Mouse (Mus musculus) G1E (cell line): ENCODE results near the gene Palm. TPM values are rescaled to one million over a fixed set of nuclear protein-coding genes. Genes with fewer than 3 reads are reported as not detected.

Experiments used
- ATAC-seq: 2 replicates; pipeline ENCODE4 v1.8.0; 2016; ENCODE audit warnings: mild to moderate bottlenecking; ENCODE audit not compliant: insufficient number of reproducible peaks, poor library complexity, low FRiP score, severe bottlenecking; ENCODE audit errors: extremely low read depth
- DNase-seq: peaks from one replicate; pipeline ENCODE4 v3.0.0; 2012; ENCODE audit warnings: low spot score
- H3K27me3 ChIP-seq: 2 replicates; pipeline ENCODE4 v1.6.1; 2012; ENCODE audit warnings: mild to moderate bottlenecking, low read length, inconsistent platforms; ENCODE audit not compliant: insufficient read depth
- H3K36me3 ChIP-seq: replicated peaks from 2 replicates; pipeline ENCODE3; 2012; ENCODE audit warnings: mild to moderate bottlenecking, inconsistent platforms
- H3K4me1 ChIP-seq: 2 replicates; pipeline ENCODE4 v1.6.1; 2012; ENCODE audit warnings: low read depth, low read length, inconsistent platforms, mixed read lengths; ENCODE audit not compliant: insufficient read depth
- H3K4me3 ChIP-seq: 2 replicates; pipeline ENCODE4 v1.5.1; 2012; ENCODE audit warnings: low read depth, mild to moderate bottlenecking, inconsistent platforms, low read length, moderate library complexity, mixed read lengths
- H3K9me3 ChIP-seq: replicated peaks from 2 replicates; pipeline ENCODE4 v1.6.1; 2012; ENCODE audit warnings: inconsistent platforms
- CTCF ChIP-seq: IDR thresholded peaks from 2 replicates; pipeline ENCODE4 v1.5.1; 2012; ENCODE audit warnings: low read depth, low read length, inconsistent platforms, mixed read lengths
- GATA1 ChIP-seq: IDR thresholded peaks from 2 replicates; pipeline ENCODE4 v1.6.1; 2012; ENCODE audit warnings: borderline replicate concordance, low read length, inconsistent platforms, mixed read lengths
- GATA2 ChIP-seq: IDR thresholded peaks from 2 replicates; pipeline ENCODE4 v1.6.1; 2012; ENCODE audit warnings: low read depth, low read length, inconsistent platforms, borderline replicate concordance
- POLR2AphosphoS5 ChIP-seq: IDR thresholded peaks from 2 replicates; pipeline ENCODE4 v1.6.1; 2012; ENCODE audit warnings: low read depth, low read length, inconsistent platforms; ENCODE audit not compliant: insufficient replicate concordance
- TAL1 ChIP-seq: conservative IDR thresholded peaks from 2 replicates; pipeline ENCODE4 v1.6.1; 2012; ENCODE audit warnings: low read depth, low read length, inconsistent platforms, mixed read lengths
- polyA plus RNA-seq: library from polyadenylated mRNA; stranded (reverse); fragments of >175 nt; gene quantifications from 2 replicates; pipeline ENCODE4 v1.2.3, GENCODE M21; 2012
- total RNA-seq, 2 experiments: library from RNA; stranded (forward) in 1 of 2; stranded (reverse) in 1 of 2; fragments of 200-1000 nt in 1 of 2; fragments of >200 nt in 1 of 2; fragmentation: Nextera tagmentation in 1 of 2; gene quantifications; 2 replicates each; pipeline ENCODE4 v1.2.3; 2014 to 2017

The Palm gene
- total RNA-seq (2014; fragmentation: Nextera tagmentation) (not detected in 2 replicates), total RNA-seq (2017) (0.11 and 0.17 TPM in 2 replicates), polyA plus RNA-seq (0.42 and 0.44 TPM in 2 replicates)

DNA sequence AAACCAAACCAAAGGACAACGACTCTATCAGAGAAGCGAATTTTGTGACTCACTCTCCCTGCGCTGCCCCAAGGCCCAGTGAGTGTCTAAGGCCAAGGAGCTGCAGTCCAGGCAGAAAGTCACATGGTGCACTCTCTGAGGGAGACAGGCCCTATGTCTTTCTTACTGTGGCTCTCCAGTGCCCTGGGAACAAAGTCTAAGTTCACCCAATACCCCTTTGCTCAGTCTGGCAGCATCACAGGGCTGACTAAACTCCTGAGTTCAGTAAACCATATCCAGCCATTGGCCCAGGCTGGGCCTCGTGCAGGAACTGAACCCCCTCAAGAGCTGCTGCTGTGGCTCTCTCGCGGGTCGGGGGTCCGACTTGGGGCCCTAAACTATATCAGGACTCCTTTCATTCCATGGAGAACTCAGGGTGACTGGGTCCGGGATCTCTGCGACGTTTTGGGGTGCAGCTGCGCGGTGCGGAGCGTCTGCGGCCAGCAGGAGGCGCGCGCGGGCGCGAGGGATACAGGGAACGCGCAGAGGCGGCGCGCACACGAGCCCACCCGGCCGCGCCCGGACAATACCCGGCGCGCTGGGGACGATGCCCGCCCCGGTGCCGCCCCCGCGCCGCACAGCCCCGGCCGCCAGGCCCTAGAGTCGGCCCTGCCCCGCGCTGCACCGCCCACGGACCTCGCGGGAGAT is at the start of gene Palm:
Palm (plus strand) TSS at position 522 of the 687 bp plus-strand sequence.
- TF ChIP-seq CTCF (peak; percentile 60; the same call in 1 of the 2 replicates), POLR2AphosphoS5 (no peak)
- Histone ChIP-seq H3K27me3 (peaks cover 46% of the 10 kb centered on the region), H3K4me1 (peaks cover 37% of the 10 kb centered on the region), H3K9me3 (0 out of 2 replicates have a peak, but pooled peaks cover 2% of the 10 kb centered on the region), H3K36me3 (no peaks in the 10 kb centered on the region), H3K4me3 (peak within 1 kb of the TSS; percentile 70)
- ATAC-seq = no peak
- DNase-seq = peak; percentile 68

DNA sequence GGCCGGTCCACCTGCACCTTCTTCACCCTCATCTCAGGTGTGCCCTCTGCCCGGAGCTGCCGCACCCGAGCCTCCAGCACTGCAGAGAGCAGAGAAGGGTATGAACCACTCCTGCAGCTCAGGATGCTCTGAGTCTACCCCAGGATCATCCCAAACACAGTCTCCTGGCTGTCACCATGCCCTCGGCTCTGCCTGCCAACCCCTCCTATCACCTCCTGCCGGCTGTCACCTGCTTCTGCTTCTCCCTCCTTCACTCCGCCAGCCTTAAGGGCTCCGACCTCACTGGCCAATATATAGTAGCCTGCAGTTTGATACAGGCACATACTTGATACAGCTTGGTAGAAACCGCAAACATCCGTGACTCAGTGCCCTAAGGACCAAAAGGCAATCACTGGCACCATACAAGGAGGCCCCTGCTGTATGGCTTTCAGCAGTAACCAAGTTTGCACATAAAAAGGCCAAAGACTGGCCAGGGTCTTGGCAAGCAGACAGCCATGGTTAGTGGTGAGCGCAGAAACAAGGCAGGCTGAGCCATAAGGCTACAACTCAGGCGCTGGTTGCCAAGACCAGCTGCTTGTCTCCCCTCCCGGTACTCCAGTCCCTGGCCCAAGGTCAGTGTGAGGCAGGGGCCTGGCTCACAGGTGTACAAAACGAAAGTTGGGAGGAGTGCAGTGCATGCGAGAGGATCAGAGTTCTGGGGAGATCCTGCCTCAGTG is 49.6 kb upstream of the Palm start:
- Histone ChIP-seq H3K9me3 (no peaks in the 10 kb centered on the region), H3K4me1 (peaks cover 40% of the 10 kb centered on the region), H3K36me3 (peaks cover 66% of the 10 kb centered on the region), H3K4me3 (no peak overlapping the region), H3K27me3 (no peaks in the 10 kb centered on the region)
- DNase-seq (no peak), ATAC-seq (no peak)
- TF ChIP-seq GATA1 (no peak), GATA2 (no peak), CTCF (no peak), POLR2AphosphoS5 (no peak), TAL1 (no peak)

DNA sequence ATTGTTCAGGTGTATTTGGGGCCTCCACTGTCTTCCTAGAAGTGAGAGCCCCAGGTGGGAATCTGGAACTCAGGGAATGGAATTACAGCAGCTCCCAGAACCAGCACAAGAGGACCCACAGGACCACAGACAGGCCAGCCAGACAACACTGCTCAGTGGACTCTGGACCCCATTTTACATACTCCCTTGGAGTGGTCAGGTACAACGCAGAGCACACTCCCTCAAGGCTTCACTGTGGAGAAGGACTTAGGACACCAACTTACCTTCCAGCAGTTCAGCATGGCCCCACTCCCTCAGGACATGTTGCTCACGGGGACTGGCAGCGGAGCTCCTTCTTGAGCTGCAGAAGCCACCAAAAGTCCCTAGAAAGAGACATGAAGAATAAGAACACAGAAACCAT is 48.0 kb upstream of the Palm start:
- DNase-seq (no peak), ATAC-seq (no peak)
- TF ChIP-seq POLR2AphosphoS5 (no peak), TAL1 (no peak), GATA2 (no peak), GATA1 (no peak), CTCF (no peak)
- peak overlapping the region; percentile 74 for H3K4me3 ChIP-seq
- peaks cover 33% of the 10 kb centered on the region for H3K4me1 ChIP-seq
- no peaks in the 10 kb centered on the region for H3K27me3 ChIP-seq
- H3K36me3 ChIP-seq = peaks cover 50% of the 10 kb centered on the region
- no peaks in the 10 kb centered on the region for H3K9me3 ChIP-seq

DNA sequence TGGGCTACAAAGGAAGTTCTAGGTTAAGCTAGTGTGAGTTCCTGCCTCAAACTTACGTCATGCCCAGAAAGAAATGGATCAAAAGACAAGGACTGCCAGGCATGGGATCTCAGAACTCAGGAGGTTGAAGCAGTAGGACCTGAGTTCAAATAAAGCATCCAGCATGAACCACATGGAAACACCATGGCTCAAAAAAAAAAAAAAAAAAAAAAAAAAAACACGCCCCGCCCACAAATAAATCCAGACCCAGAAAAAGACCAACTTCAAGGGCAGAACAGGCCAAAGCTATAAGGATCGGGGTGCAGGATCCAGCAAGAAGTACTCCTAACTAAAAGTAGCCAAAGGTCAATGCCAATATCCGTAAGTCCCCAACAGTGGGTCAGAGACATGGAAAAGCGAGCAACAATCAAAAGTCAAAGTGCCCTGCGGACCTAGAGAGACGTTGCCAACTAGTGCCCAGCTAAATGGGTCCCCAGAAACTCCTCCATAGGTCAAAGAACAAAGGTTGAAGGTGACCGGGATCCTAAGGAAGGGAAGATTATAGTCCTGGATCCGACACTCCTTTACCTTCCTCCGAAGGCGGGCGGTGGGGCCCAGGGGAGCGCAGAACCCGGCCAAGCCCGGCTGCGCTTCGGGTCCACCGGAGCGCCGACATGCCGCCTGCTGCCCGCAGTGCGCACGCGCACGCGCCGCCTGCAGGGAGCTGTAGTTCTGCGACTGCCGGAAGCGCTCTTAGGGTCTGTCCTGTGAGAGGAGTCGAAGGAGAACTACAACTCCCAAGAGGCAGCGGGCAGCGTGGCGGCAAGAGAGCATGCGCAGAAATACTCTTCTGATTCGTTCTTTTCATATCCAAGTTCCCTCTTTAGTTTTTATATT is 47.2 kb upstream of the Palm start, which contains the start of gene Polrmt:
Polrmt (minus strand) TSS at position 684 of the 876 bp plus-strand sequence.
- ATAC-seq (peak; percentile 96), DNase-seq (peak; percentile 95)
- TF ChIP-seq TAL1 (no peak), GATA1 (no peak), POLR2AphosphoS5 (no peak), GATA2 (no peak), CTCF (no peak)

DNA sequence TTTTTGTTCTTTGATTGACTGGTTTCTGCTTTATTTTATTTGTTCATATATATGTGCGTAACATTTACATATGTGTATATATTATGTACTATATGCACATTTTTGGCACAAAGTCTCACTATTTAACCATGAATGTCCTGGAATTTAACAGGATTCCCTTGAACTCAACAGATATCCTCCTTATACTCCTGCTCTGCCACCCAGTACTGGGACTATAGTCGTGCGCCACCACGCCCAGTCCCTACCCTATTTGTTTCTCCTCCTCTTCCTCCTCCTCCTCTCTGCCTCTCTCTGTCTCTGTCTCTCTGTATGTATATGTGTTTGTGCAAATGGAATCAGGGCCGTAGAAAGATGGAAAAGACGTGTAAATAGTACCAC is 46.6 kb upstream of the Palm start:
- peak overlapping the region; percentile 74; the same call in 1 of the 2 replicates for H3K4me3 ChIP-seq
- H3K27me3 ChIP-seq = peaks cover 4% of the 10 kb centered on the region
- peaks cover 32% of the 10 kb centered on the region for H3K4me1 ChIP-seq
- ATAC-seq = no peak
- no peak for DNase-seq
- H3K36me3 ChIP-seq = peaks cover 37% of the 10 kb centered on the region
- TF ChIP-seq GATA1 (no peak), GATA2 (no peak), POLR2AphosphoS5 (no peak), TAL1 (no peak), CTCF (no peak)
- no peaks in the 10 kb centered on the region for H3K9me3 ChIP-seq

More for the DNA sequence above, 47.2 kb upstream of the Palm start, which contains the start of gene Polrmt:
- Histone ChIP-seq H3K27me3 (no peaks in the 10 kb centered on the region), H3K4me3 (peak within 1 kb of the TSS; percentile 74), H3K36me3 (peaks cover 43% of the 10 kb centered on the region), H3K9me3 (no peaks in the 10 kb centered on the region), H3K4me1 (peaks cover 32% of the 10 kb centered on the region)

DNA sequence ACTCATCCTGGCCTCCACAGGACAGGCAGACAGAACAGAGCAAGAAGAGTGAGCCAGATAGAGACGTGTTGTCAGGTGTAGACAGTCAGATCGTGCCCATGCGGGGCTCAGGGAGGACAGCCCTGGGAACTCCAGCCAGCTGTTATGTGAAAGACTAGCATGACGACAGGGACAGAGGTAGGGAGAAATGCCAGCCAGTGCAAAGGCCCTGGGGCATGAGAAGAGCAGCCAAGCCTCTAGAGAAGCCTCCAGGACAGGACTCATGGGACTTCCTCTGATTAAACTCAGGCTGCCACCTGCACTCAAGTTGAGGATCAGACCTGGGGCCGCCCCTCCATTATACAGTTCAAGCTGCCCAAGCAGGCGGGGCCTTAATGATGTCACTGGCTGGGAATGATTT is 44.9 kb upstream of the Palm start:
- Histone ChIP-seq H3K27me3 (peaks cover 7% of the 10 kb centered on the region), H3K4me1 (peaks cover 32% of the 10 kb centered on the region), H3K4me3 (no peak overlapping the region), H3K36me3 (peaks cover 20% of the 10 kb centered on the region), H3K9me3 (no peaks in the 10 kb centered on the region)
- TF ChIP-seq CTCF = no peak
- TF ChIP-seq TAL1 = no peak
- no peak for TF ChIP-seq GATA1
- no peak for TF ChIP-seq GATA2
- no peak for TF ChIP-seq POLR2AphosphoS5
- no peak for DNase-seq
- no peak for ATAC-seq
